Mouse (Mus musculus) spleen, adult 2 months (tissue): ENCODE data around the gene Sphk1. TPM values are rescaled to one million over a fixed set of nuclear protein-coding genes. Genes with fewer than 3 reads are reported as not detected.

Experiments used
- DNase-seq, 2 experiments: peaks; one replicate each; pipeline versions ENCODE4 v3.0.0 to v3.0.0-alpha.2; 2012 to 2021; ENCODE audit warnings: low spot score in 2 of 2, low read depth in 1 of 2
- H3K27ac ChIP-seq: fragments of 200-500 bp; 2 replicates; pipeline ENCODE4 v1.5.1; 2012; ENCODE audit warnings: low read length, inconsistent platforms; ENCODE audit not compliant: insufficient read depth
- H3K27me3 ChIP-seq: fragments of 200-500 bp; 2 replicates; pipeline ENCODE4 v1.6.1; 2012; ENCODE audit warnings: mild to moderate bottlenecking, moderate library complexity, low read length, inconsistent platforms; ENCODE audit not compliant: control insufficient read depth, insufficient read depth
- H3K36me3 ChIP-seq: fragments of 200-500 bp; 2 replicates; pipeline ENCODE4 v1.6.1; 2012; ENCODE audit warnings: mild to moderate bottlenecking, low read length, inconsistent platforms; ENCODE audit not compliant: control insufficient read depth, insufficient read depth
- H3K4me1 ChIP-seq: fragments of 200-500 bp; 2 replicates; pipeline ENCODE4 v1.6.1; 2011; ENCODE audit warnings: inconsistent platforms; ENCODE audit not compliant: control insufficient read depth, insufficient read depth, insufficient read length
- H3K4me3 ChIP-seq: fragments of 200-500 bp; 2 replicates; pipeline ENCODE4 v1.5.1; 2011; ENCODE audit warnings: mild to moderate bottlenecking, inconsistent platforms; ENCODE audit not compliant: insufficient read depth, insufficient read length; ENCODE audit errors: extremely low read depth
- CTCF ChIP-seq: fragments of 200-500 bp; IDR thresholded peaks from 2 replicates; pipeline ENCODE4 v1.5.1; 2011; ENCODE audit warnings: mild to moderate bottlenecking, inconsistent platforms; ENCODE audit not compliant: insufficient read depth, insufficient read length, insufficient replicate concordance; ENCODE audit errors: extremely low read depth
- POLR2A ChIP-seq: fragments of 200-500 bp; IDR thresholded peaks from 2 replicates; pipeline ENCODE4 v1.6.1; 2011; ENCODE audit warnings: low read depth, low read length, inconsistent platforms
- WGBS: fragments of 180-500 bp; shearing (Covaris S2); methylation state at CpG from one replicate; pipeline ENCODE4 v1.1.7; 2018; 5-methylcytosine and 5-hydroxymethylcytosine counted together
- polyA plus RNA-seq: library from polyadenylated mRNA; depleted of rRNA; stranded (reverse); fragments of >200 nt; gene quantifications from 2 replicates; pipeline ENCODE4 v1.2.3, GENCODE M21; 2012

The Sphk1 gene
- polyA plus RNA-seq, 1 experiment: 15.5 TPM

DNA sequence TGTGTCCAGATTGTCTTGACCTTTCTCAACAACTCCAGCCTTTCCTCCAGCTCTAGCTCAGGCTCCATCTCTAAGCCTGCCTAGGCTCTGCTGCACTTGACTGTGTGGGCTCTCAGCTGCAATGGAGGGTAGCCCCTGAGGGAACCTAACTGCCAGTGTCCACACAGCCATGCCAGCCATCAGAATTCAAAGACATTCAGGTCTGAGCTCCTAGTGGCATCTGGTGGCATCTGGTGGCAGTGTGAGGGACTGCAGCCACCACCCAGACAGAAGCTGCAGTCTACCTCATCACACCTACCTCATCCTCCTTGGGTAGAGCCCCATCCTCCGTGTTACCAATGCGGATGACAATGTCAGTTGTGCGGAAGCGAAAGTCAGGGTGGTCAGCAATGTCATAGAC, 12.4 kb downstream of the Sphk1 start:
- Histone ChIP-seq H3K4me3 (no peak overlapping the region), H3K36me3 (peaks cover 54% of the 10 kb centered on the region), H3K27me3 (no peaks in the 10 kb centered on the region), H3K4me1 (no peaks in the 10 kb centered on the region), H3K27ac (no peak overlapping the region)
- no peak for TF ChIP-seq POLR2A
- TF ChIP-seq CTCF: peak; percentile 53; the same call in 1 of the 2 replicates
- WGBS: 82% methylated on average over 4 of the region's 4 CpGs
- no peak for DNase-seq

DNA sequence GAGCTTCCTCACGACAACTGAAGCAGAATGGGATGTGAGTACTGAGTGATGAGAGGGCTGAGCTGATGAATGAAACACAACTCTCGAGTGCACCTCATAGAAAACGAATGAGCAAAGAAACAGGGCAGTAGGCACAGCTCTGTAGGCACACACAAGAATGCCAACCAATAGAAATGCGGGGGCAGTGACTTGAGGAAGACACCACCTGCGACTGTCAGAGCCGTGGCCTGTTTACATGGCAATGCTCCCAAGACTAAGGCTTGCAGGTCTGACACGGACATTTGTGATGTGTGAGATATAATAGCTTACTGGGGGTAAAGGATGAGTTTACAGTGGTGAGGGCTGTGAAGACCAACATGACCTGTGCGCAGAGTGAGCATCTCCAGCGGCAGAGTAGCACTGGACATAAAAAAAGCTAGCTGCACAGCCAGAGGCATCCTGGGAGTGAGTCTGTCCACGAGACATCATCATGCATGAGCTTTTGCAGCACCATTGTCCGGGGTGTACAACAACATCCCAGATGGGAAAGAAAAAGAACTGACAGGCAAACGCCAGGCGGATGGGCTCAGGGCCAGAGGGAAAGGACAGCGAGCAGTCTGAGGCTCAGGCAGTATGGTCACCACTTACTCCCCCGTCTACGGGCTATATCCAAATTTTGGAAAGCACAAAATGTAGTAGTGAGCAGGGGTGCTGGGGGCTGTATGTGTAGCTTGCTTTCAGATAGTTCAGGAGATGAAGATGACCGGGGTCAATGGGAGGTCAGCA, 16.8 kb downstream of the Sphk1 start:
- TF ChIP-seq POLR2A: no peak

DNA sequence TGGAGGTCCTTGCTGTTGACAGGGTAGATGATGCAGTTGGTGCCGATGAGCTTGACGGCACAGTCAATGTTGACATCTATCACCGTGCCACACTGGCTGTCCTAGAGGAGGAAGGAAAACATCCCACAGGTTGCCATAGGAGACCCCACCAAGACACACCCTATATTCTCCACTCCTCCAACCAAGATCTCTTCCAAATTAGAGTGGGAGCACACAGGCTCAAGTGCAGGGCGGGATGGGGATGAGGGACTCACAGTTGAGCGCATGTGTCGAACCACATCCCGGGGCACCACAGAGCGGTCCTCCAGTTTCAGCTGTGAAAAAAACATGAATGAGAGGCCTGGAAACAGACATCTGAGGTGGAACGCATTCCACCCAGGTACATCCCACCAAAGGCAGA, 18.1 kb downstream of the Sphk1 start:
- Histone ChIP-seq H3K27ac (no peak overlapping the region), H3K4me3 (no peak overlapping the region), H3K4me1 (no peaks in the 10 kb centered on the region), H3K36me3 (peaks cover 16% of the 10 kb centered on the region), H3K27me3 (no peaks in the 10 kb centered on the region)
- TF ChIP-seq CTCF: no peak
- no peak for TF ChIP-seq POLR2A
- 97% methylated on average over 9 of the region's 9 CpGs for WGBS
- DNase-seq: no peak

More for the DNA sequence above, 16.8 kb downstream of the Sphk1 start:
- Histone ChIP-seq H3K4me3 (no peak overlapping the region), H3K4me1 (no peaks in the 10 kb centered on the region), H3K27ac (no peak overlapping the region), H3K27me3 (no peaks in the 10 kb centered on the region), H3K36me3 (peaks cover 21% of the 10 kb centered on the region)
- no peak for DNase-seq
- 91% methylated on average over 17 of the region's 17 CpGs for WGBS

DNA sequence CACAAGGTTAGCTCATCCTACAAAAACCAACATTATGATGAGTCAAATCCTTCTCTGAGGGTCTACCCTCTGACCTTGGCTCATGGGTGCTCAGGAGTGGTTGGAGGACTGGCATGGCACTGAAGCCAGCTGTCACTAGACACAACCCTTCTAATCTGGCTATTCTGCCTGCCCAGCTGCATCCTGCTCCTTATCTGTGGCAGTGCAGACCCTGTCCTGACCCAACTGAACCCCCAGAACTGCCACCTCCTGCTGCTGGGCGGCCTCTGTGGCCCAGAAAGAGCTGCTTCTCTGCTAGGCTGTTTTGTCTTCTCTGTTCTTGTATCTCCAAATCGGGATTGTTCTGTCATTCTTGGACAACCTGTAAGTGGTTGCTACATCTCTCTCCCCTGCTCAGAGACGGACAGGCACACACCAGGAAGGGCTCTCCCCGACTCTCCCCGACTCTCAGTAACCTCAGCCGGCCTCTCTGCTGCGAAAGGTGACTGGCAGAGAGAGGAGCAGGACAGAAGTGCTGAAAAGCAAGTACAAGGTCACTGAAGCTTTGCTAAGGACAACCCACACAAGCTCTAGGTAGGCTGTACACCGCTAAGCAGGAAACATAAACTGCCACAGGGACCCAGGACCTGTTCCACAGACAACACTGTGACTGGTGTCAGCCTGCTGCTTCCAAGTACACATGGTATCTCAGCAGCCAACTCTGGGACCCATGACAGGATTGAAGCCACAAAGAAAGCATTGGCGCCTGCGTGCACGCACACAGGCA, 18.7 kb downstream of the Sphk1 start:
- H3K4me1 ChIP-seq: no peaks in the 10 kb centered on the region
- no peak overlapping the region for H3K4me3 ChIP-seq
- no peak overlapping the region; the same call in 1 of the 2 replicates for H3K27ac ChIP-seq
- no peak for DNase-seq
- no peaks in the 10 kb centered on the region for H3K27me3 ChIP-seq
- 65% methylated on average over 11 of the region's 11 CpGs for WGBS
- peaks cover 10% of the 10 kb centered on the region for H3K36me3 ChIP-seq
- TF ChIP-seq CTCF (no peak), POLR2A (no peak)

DNA sequence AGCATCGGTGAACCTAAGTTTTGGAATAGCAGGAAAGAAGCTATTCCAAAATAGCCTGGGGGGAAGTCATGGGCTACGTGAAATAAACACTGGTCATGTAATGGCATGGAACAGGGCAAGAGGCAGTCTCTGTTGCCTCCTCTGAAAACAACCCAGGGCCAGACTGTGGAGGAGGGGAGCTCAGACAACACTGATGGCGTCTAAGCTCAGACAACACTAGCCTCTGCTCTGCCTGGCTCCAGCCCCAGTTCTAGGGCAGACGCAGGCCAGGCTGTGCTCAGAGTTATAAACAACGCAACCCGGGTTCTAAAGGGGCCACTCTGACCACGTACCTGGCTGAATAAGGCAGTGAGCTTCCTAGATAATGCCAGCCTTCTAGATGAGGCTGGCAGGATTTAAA, 20.0 kb downstream of the Sphk1 start:
- Histone ChIP-seq H3K4me1 (no peaks in the 10 kb centered on the region; the same call in 1 of the 2 replicates), H3K27me3 (no peaks in the 10 kb centered on the region), H3K36me3 (no peaks in the 10 kb centered on the region), H3K4me3 (no peak overlapping the region), H3K27ac (no peak overlapping the region)
- 81% methylated on average over 7 of the region's 7 CpGs for WGBS
- no peak for TF ChIP-seq POLR2A
- no peak for TF ChIP-seq CTCF
- no peak for DNase-seq

DNA sequence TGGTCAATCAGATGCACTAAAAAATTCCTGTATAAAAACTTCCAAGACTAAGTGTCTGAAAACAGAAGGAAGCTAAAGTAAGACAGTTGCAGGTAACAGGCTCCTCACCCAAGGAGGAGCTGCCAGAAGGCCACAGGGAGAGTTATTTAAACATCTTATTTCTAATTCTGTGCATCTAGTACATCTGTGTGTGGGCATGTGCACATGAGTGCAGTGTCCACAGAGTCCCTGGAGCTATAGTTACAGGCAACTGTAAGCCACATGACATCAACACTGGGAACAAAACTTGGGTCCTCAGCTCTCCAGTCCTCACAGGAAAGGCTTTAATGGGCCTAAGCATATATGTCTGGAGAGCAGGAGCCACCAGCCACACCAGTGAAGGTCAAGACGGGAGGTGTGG, 21.5 kb downstream of the Sphk1 start:
- DNase-seq: no peak
- Histone ChIP-seq H3K36me3 (no peaks in the 10 kb centered on the region), H3K27me3 (no peaks in the 10 kb centered on the region), H3K4me1 (no peaks in the 10 kb centered on the region; the same call in 1 of the 2 replicates), H3K4me3 (no peak overlapping the region), H3K27ac (no peak overlapping the region)
- TF ChIP-seq POLR2A (no peak), CTCF (no peak)
- WGBS: 91% methylated on average over 1 of the region's 1 CpGs
